Mouse (Mus musculus) ovary, postnatal 36 days (tissue): Measurements from ENCODE around the gene Adgb.

Source experiments
- DNase-seq: peaks from one replicate; pipeline ENCODE4 v3.0.0; 2022; ENCODE audit warnings: low spot score, mixed read lengths

The Adgb gene

DNA sequence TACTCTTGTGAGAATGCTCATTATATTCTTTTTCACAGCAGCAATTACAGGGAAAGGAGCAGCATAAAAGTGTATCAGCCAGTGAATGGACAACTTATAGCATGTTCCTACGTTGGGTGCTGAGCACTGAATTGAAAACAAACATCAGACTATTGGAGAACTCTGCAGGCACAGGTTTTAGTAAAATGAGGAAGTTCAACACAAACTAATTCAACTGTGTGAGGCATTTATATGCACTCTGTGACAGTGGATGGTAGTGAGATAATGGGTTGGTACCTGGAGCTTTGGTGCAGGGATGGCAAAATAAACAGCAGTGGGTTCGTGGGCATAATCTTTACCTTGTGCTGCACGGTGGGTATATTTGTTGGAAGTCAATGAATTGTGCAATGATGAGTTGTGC is 121.6 kb downstream of the Adgb start:
- no peak for DNase-seq

DNA sequence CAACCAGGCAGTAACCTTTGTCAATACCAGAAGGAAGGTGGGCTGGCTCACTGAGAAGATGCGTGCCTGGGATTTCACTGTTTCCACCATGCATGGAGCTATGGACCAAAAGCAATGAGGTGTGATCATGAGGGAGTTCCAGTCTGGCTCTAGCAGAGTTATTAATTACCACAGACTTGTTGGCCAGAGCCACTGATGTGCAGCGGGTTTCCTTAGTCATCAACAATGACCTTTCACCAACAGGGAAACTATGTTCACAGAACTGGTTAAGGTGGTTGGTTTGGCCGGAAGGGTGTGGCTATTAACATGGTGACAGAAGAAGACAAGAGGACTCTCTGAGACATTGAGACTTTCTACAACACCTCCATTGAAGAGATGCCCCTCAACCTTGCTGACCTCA is 128.2 kb downstream of the Adgb start:
- no peak for DNase-seq

DNA sequence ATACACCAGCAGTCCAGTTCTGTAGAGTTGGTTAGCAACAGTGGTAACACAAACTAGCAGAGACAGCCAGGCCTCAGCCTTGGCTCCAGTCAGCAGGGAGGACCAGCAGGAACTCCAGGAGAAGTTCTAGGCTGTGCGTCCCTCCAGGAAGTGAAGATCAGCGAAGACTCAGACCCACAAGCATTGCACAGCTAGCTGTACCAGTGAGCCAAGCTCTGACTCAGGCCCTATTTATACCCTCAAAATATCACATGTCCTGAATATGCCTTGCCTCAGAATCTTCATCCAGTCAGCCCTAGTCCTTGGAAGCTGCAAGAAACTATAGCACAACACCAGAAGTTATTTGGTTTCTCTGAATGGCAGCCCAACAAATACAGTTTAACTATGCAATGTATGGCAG is 146.6 kb downstream of the Adgb start:
- no peak for DNase-seq

DNA sequence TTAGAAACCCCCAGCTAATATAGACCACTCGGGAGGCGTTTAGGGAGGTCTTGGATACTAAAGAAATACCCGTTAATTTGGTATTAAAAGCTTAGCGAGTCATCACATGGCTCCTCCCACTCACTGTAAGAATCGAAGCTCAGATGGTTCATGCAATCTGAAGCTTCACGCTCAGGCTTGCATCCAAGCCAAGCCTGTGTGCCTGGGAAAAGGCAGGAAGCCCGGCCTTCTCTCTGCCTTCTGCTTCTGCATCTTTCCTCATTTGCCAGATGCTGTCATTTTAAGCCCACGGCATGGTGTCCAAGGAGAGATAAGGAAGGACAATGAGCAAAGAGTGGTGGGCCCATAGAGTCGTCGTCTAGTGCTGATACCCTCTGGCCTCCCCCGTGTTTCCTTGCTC is 149.2 kb downstream of the Adgb start:
- no peak for DNase-seq

DNA sequence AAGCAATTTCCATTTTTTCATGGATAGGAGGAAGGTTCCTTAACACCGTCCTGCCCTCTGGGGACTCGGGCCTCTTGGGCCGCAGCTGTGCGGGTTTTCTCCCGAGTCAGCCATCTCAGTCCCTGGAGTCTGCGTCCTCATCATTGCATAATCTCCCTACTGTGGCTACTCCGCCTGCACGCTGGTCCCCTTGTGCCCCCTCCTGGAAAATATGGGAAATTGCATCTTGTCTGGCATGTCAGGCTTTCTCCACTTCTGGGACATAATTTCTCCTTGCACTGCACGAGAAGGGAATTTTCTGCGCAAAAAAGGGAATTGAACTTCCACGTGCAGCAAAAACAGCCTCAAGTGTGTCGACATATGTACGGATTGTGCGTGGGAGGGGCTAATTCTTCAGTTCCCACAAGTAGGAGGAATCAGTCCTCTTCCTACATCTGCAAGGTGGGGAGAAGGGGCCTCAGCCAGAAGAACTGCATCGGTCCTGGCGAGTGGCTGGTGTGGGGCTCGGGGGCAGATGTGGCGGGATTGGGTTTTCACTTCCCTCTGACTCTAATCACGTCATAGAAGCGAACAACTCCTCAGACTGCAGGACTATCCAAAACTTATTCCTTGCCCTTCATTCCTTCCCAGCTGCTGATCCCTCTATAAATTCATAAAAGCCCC is 150.9 kb downstream of the Adgb start:
- peak; percentile 43 for DNase-seq

DNA sequence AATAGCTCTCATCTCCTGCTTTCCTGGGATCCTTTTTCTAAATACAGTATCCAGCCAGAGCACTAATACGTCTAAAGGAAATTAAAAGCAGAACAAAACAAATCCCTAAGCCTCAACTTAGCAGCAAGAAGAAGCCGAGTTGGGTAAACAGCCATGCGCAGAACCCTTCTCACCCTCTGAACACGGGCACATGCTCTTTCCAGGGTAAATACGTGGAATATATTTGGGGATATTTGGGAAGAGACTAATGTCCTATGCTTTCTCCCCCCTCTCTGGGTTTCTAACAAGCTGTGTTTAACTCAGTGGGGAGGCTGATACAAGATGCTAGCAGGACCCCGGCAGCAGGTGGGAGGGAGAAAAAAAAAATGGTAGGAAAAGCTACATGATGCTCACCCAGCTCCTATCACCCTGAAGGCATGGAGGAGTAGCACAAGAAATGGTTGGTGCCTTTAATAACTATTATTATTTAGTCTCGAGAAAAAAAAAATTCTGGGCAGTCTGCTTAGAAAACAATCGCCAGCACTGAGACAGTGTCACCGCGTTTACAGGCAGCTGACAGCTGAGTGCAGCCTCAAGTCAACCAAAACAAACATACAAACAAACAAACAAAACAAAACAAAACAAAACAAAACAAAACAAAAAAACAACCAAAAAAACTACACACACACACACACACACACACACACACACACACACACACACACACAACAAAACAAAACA is 151.6 kb downstream of the Adgb start:
- DNase-seq, result no peak

DNA sequence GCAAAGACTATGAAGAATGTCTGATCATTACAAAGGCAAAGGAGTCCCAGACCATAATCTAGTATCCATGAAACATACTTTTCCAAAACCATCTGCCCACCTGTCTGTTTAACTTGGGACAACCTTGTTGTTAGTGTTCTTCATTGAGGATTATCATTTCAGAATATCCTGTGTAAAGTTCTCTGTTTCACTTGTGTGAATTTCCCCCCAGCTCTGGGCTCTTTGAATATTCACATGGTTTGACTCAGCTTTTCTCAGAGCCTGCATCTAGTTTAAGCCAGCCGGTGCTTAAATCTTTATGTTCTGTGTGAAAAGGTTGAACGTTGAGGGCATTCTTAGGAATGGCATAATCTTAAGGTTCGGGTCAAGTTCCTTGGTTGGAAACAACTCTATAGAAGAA is 154.0 kb downstream of the Adgb start:
- no peak for DNase-seq

DNA sequence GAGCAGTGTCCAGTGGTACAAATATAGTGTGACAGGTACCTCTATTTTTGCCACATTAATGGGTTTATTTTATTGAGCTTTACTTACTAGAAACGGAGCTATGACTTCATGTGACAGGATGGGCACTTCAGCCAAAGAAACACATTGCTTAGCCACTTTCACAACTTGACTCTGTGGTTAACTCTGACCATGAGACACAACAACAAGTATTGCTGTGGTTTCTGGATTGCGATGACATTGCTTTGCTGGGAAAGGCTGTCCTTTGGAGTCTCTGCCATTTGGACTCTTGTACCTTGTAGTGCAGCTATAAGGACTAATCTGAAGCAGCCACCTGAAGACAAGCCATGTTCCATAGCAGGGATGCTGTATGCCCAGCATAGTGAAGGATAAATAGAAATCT is 156.5 kb downstream of the Adgb start:
- no peak for DNase-seq

DNA sequence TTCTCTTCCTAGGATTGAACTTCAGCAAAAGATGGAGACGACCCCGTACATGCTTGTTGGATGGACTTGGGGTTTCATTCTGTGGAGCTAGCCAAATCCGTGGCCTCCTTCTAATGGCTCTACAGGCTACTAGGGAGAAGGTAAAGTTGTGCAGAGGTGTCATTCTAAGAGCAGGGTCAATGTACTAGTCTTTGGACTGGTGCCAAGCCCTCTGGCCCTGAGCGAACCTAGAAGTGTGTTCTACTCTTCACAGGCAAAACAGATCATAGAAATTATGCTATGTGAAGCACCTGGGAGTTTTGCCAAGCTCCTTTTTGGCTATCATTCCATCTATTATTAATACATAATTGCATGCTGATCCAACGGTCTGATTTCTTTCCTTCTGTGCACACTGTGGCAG is 157.6 kb downstream of the Adgb start:
- DNase-seq, result no peak

DNA sequence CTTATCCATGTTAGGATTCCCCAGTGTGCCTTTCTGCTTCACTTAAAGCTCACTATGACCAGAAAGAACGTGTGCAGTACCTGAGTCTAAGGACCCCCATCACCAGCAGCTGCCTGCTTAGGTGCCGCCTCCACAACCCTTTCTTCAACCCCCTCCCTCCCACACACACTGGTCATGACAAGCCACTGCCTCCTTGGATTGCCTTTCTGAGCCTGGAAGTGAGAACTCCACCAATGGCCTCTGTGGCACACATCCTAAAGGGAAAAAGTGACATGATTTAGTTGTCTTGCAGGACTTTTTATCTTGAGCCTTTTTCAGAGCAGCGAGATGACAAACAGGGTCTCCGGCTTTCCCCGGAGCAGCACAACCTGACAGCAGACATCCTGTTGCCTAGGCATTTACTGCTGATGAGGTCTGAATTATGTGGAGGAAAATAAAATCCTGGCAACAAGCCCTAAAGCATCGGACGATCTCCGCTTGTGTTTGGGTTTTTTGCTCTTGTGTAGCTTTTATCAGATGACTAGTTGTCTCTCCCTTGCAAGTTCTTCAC is 162.2 kb downstream of the Adgb start:
- DNase-seq, result no peak

DNA sequence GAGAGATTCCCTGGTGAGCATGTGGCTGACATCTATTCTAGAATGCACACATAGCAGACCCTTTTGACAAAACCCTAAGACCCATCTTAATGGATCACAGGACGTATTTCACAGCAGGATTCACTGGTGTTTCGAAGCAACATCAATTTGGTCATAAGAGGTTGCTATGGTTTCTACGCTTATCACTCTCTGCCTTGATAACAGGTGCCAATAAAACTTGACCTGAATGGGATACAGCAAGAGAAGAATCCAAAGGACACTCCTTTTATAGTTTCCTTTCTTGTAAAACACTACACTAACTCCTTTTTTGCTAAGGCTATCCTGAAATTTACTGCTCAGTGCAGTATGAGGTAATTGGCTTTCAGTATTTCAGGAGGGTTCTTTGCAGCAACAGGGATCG is 163.1 kb downstream of the Adgb start:
- no peak for DNase-seq

DNA sequence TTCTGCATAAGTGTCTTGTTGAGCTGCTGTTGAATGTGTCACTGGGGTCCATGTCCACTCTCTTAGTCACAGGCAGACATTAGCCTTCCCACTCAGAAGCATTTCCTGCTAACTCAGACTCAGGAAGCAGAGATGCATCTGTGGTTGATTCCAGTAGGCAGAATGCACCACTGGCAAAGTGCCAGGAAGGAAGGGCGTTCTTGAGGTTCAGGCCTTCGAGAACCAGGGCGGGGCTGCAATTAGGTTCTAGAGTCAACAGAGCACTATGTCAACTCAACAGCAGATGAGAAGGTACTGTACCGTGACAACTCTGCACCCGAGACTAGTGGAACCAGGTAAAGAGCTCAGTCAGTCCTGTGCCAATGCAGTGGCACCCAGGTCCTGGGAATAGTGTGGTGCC is 164.7 kb downstream of the Adgb start:
- DNase-seq, result no peak

DNA sequence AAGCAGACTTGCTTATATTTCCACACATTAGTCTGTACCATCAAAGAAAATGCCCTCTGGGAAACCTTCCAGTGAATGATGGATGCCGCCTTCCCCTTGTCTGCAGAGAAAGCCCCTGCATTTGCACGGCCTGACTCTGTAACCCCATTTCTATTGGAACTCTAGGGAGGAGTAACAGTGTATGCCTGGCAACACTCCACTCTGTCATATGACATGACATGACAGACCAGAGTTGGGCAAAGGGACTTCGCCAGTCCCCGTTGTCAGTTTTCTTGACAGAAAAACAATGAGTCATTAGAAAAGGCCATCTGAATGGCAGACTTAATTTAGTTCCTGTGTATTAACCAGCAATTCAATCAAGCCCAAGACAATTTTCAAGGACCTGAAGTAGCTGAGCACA is 167.8 kb downstream of the Adgb start:
- no peak for DNase-seq

DNA sequence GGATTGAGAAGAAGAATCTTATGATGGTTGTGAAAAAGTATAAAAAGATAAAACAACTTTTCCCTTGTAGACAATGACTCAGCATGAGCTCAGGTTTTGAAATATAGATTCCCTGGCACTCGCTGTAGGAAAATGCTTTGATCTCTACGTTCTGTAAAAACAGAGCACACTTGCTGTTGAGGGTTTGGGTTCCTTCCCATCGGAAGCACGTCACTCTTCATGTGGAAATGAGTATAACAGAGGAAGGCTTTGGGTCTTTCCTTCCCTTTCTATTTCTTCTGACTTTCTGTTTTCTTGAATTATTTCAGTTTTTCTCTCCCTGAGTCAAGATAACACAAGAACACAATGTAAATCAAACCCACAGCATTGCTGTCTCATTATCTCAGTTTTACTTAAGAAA is 170.4 kb downstream of the Adgb start:
- DNase-seq, result no peak

DNA sequence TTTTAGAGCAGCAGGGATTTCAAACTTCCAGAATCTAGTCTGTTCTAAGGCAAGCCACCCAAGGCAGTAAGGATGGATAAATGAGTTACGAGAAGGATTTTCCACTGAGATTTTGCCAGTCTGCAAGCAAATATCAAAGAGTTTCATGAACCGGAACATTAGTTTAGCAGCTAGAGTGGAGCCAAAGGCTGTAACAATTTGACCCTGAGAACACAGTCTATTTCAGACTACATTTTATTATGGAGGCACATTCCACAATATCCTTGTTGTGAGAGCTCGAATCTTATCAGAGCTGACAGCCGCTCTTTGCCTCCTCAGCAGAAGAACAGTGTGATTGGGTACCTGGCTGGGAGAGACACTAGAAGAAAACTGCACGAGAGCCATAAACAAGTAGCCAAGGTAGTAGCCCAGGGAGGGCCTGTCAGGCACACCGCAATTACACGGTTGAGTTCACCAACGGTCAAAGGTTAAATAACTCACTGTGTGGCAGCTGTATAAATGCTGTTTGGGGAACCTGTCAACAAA is 171.1 kb downstream of the Adgb start:
- DNase-seq, result no peak

DNA sequence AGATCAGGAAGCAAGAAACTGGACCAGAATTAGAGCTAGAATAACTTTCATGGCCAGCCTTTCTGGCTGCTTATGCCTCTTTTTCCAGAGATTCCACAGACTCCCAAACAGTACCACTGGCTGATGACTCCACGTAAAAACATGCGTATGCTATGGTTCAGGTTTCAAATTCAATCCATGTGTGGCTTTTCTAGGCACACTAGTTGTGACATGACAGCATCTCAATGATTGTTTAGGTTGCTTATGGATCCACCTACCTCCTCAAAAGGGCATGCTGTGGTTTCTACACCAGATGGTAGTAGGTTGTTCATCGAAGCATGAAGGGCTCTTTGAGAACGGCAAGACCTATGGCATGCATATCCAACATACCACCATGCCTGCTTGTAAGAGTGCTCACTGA is 172.1 kb downstream of the Adgb start:
- DNase-seq, result no peak

DNA sequence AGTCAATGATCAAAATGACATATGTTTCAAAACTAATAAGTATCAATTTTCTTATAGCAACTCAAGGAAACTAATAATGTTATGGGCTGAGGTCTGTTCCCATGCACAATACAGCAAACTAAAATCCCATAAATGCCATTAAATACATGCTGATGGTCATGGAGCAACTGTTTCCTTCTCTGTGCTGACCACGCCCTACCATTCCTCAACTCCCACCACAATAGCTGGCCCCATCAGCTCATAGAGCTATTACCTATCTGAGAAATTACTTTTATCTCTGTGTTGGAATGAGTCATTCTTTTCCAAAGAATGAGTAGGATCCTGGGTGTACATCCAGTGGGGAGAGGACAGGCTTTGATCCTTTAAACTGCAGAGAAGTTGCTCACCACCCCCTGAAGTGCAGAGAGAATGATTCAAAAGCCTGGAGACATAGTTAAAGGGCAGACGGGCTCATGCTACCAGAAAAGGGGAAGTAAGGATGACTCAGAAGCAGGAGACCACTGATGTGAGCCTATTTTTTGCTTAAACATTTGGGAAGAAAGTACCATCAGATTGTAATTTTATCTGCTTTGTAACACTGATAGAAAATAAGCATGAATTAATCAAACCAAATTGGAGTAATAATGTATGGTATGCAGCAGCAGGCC is 184.8 kb downstream of the Adgb start:
- no peak for DNase-seq
